ENCODE assay signal across 8 mouse cellular contexts in genomic region chr10:96213876-96214275, GRCm38 (mm10).
DNase-seq lines count a peak whose midpoint lies in the region; ATAC-seq and TF ChIP-seq lines count a peak whose summit lies in the region.

No protein-coding gene starts in this region.

- H3K27me3 ChIP-seq in intestine, postnatal 0 days (replicated peaks; ENCODE audit: control insufficient read depth, insufficient read depth, low read length): no peaks in the 10 kb centered on the region
- no peaks in the 10 kb centered on the region for H3K27me3 ChIP-seq in midbrain, embryonic 11.5 days (ENCODE audit: control insufficient read depth, insufficient read depth, low read length)

- H3K27ac ChIP-seq in intestine, postnatal 0 days (ENCODE audit: low read depth, low read length): no peak overlapping the region
- no peak overlapping the region for H3K27ac ChIP-seq in midbrain, embryonic 11.5 days (ENCODE audit: low read depth, low read length)

- H3K4me3 ChIP-seq in intestine, postnatal 0 days (ENCODE audit: low read depth, low read length): no peak overlapping the region
- no peak overlapping the region for H3K4me3 ChIP-seq in midbrain, embryonic 11.5 days (ENCODE audit: low read depth, low read length)

- no peaks in the 10 kb centered on the region for H3K36me3 ChIP-seq in intestine, postnatal 0 days (ENCODE audit: control insufficient read depth, insufficient read depth)
- H3K36me3 ChIP-seq in midbrain, embryonic 11.5 days (ENCODE audit: control insufficient read depth, insufficient read depth, low read length): no peaks in the 10 kb centered on the region

- DNase-seq in adrenal gland, adult 8-10 months: peak; percentile 88
- peak; percentile 88 for DNase-seq in embryo, embryonic 9.5 days (ENCODE audit: extremely low spot score)
- peak; percentile 83 to 89 for DNase-seq in left cerebral cortex, postnatal 36 days (ENCODE audit: low spot score in 2 of 2)
- peak; percentile 99 for DNase-seq in midbrain, embryonic 11.5 days (ENCODE audit: low spot score, missing footprints)
- peak; percentile 96 for DNase-seq in right cerebral cortex, postnatal 4 days

- H3K9ac ChIP-seq in intestine, postnatal 0 days (ENCODE audit: low read depth, low read length): no peak overlapping the region
- no peak overlapping the region; the same call in 1 of the 2 replicates for H3K9ac ChIP-seq in midbrain, embryonic 11.5 days (ENCODE audit: low read length)

- intact Hi-C loops in left cerebral cortex, postnatal 36 days (cut with DNase I): loop anchor here (1.0 to 5.0 kb wide), 6 partner anchors 82 to 1125 kb away; partner anchors contain the start of gene Btg1

- H3K9me3 ChIP-seq in intestine, postnatal 0 days (ENCODE audit: control insufficient read depth): no peaks in the 10 kb centered on the region
- H3K9me3 ChIP-seq in midbrain, embryonic 11.5 days (ENCODE audit: control insufficient read depth, low read length): no peaks in the 10 kb centered on the region

- peak; percentile 81 for ATAC-seq in granulocyte monocyte progenitor cell, adult 5-6 weeks (replicated peaks; ENCODE audit: poor library complexity, severe bottlenecking)
- peak; percentile 73 for ATAC-seq in intestine, postnatal 0 days
- peak; percentile 89 for ATAC-seq in midbrain, embryonic 11.5 days (ENCODE audit: low FRiP score)
- no peak for ATAC-seq in erythroblast, adult 5-6 weeks (replicated peaks; ENCODE audit: low FRiP score, poor library complexity, severe bottlenecking)

- TF ChIP-seq CTCF in intestine, postnatal 0 days (IDR thresholded peaks at IDR 0.05; ENCODE audit: low read depth): peak; percentile 89

- no peak overlapping the region for H3K4me2 ChIP-seq in intestine, postnatal 0 days (replicated peaks; ENCODE audit: low read depth)
- H3K4me2 ChIP-seq in midbrain, embryonic 11.5 days: no peak overlapping the region

- WGBS in intestine, postnatal 0 days: 2% methylated on average over 10 of the region's 10 CpGs
- WGBS in midbrain, embryonic 11.5 days: 4% methylated on average over 10 of the region's 10 CpGs

- no peaks in the 10 kb centered on the region for H3K4me1 ChIP-seq in intestine, postnatal 0 days (replicated peaks; ENCODE audit: control insufficient read depth, insufficient read depth, low read length)
- peaks cover 2% of the 10 kb centered on the region; the same call in 1 of the 2 replicates for H3K4me1 ChIP-seq in midbrain, embryonic 11.5 days (ENCODE audit: control insufficient read depth, insufficient read depth, low read length)
